Mouse (Mus musculus): Measurements from ENCODE around the gene Gp1ba. TPM values are rescaled to one million over a fixed set of nuclear protein-coding genes. Genes with fewer than 3 reads are reported as not detected.

Gene Gp1ba
- not detected in 2 replicates for polyA plus RNA-seq (2012; rRNA removed)

DNA sequence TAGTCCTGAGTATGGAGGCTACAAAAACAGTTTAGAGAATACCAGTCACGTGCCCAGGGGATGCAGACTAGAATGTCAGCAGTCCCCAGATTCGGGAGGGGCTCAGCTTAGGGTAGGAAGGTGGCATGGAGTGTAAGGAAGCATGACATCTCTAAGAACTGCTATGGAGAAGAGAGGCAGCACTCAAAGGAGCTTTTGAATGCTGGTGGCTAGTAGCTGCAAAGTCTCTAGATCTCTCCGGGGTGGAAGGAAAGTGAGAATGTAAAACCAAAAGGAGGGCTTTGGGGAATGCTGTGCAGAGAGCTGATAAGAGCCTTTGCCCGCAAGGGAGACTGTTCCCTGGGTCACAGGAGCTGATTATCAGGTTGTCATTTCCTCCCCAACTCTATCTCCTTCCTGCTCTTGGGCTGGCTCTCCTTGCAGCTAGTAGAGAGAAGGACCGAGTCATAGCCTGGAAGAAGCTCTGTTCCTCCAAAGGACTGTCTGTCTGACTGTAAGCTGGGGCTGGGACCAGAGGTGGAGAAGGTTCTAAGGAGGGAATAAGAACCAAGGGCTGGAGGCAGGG is at the start of gene Gp1ba:
Gp1ba (plus strand) TSS at position 409 of the 565 bp plus-strand sequence.

DNA sequence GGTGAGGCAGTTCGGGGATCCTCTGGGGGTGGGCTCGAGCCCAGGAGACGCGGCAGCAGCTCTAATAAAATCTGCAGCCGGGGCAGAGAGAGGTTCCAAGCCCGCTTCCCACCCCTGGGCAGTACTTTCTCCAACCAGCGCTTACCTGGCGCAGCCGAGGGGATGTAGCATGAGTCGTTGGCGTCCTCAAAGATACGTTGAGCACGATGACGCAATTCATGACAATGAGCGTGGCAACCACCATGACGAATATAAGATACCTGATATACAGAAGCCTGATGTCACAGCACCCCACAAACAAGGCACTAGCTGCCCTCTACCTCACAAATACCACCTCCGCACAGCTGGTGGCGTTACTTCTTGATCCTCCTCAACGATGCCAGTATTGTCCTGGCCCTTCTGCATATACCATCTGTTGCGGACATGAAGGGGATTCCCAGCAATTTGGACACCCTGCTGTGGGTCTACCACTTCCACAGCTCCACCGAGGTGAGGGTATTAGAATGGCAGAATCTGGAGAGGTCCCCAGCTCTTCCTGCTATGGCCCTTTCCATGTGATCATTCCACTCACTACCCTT is 23.3 kb upstream of the Gp1ba start, which contains the start of gene 4930544D05Rik:
4930544D05Rik (plus strand) TSS at position 333 of the 578 bp plus-strand sequence.

GRCm38 (mm10) chr11:70619101-70619500 is 19.8 kb upstream of the Gp1ba start, which contains the start of gene Chrne:
TSS of gene Chrne (minus strand) at chr11:70619216.

DNA sequence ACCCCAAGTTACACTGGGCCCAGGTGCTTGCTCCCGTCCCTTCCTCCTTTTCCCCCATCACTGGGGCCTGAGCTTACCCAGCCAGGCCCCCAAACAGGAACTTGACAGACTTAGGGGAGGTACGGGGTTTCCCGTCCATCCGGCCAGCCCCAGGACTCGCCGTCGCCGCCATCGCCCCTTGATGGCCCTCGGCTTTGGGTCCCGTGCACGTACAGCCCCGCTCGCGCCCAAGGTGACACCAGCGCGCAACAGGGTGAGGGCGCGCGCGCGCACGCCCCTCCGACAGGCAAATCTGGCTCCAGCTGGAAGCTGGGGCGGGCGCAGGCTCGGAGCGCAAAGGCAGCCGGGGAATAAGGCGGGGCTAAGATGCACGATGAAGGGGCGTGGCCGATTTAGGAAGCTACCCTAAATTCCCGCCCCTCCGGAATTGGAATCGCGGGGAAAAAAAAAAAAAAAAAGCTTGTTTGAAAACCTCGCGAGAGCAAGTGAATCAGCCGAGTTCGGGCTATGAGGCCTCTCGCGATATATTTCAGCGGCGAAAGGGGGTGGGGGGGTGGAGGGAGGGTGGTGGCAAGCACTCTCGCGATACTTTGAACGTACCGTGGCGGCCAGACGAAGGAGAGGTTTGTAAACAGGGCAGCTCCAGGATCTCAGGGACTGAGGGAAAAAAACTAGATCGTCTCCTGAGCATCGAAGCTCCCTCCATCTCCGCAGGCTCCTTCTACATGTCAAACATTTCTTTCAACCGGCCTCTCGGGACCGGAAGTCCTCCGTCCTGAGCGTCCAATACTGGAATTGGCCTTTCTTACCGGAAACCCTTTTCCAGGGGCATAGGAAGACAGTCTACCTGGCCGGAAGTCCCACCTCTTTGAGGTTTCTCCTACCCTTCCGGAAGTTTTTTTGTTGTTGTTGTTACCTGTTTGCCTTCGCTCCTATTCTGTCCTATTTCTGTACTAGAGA is 8.0 kb downstream of the Gp1ba start, which contains the start of the genes Rnf167 and Slc25a11:
Rnf167 (plus strand) TSS at position 545 of the 960 bp plus-strand sequence.
Slc25a11 (minus strand) TSS at position 789 of the 960 bp plus-strand sequence.

GRCm38 (mm10) chr11:70654198-70654922 is 15.4 kb downstream of the Gp1ba start, which contains the start of gene Pfn1:
TSS of gene Pfn1 (minus strand) at chr11:70654644.

DNA sequence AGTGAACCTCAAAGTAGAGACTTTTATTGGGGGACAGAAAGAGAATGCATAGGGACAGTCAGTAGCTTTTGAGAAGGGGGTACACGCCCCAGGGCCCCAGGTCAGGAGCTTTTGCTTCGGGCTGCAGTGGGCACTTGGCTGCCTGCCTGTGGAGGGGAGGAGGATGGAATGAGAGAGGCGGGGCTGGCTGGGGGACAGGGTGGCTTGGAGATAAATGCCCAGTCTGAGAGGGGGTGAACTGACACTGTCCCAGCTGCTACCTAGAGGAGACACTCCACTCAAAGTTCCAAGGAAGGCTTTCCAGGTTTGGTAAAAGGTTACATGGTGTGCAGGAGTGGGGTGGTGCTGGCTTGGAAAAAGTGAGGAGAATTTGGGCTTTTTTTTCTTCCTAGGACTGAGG is 18.0 kb downstream of the Gp1ba start, which contains the start of gene Eno3:
Eno3 (plus strand) TSS at position 239 of the 400 bp plus-strand sequence.

DNA sequence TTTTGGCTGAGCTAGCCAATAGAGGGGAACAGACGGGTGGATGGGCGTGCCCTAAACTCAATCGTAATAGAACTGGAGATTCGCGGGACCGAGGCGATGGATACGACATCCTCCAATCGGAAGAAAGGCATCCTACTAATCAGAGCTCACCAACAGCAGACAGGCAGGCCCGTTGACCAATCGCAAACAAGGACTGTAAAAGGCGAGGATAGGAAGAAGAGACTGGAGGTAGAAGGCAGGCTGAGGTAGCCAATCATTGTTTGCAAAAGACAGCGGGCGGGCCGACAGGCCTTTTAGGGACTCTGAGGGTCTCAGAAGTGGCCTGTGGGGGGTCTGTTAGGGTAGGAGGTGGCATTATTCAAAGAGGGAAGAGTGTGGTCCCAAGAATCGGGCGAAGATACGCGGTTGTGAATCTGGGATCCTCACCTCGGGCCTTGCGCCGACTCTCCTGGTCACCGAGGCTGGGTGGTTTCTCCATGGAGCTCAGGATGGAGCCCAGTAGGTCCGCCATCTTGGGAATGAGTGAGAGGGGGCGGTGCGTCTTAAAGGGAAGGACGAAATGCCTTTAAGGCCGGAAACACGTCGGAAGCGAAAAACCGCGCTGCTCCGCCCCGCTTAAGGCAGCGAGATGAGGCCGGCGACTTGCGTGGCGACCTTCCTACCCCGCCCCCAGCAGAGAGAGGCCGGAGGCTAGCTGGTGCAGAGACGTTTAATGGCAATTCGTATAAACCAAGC is 30.0 kb downstream of the Gp1ba start, which contains the start of gene Spag7:
Spag7 (minus strand) TSS at position 646 of the 735 bp plus-strand sequence.

DNA sequence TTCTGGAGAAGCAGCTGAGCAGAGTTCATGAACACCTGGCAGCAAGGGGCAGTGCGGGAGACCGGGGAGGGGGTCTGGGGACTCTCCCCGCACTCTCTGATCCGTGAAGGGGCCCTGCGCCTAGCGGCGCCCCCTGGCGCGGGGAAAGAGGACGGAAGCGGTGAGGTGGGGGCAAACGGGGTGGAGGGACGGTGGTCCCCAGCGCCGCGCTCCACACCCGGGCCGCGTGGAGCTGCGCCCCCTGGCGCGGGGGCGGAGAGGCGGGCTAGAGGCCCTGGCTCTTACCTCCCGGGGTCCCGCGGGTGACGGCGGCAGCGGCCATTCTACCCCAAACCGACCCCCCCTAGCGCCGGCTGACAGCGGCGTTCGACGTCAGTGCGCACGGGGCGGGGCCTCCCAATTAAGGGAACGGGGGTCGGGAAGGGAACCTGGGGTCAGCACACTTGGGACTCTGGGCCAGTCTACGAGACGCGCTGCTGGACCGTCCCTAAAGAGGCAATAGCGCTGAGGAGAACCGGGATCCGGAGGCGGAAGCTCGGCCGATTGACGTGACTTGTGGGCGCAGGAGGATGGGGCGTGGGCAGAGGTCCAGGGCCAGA is 48.8 kb downstream of the Gp1ba start, which contains the start of gene Camta2:
Camta2 (minus strand) TSS at position 505 of the 599 bp plus-strand sequence.

Other genes starting within 250 kb of the Gp1ba start
- 13.3 and 14.7 TPM in 2 replicates for gene Pelp1, start 229.1 kb upstream of the Gp1ba start, polyA plus RNA-seq (2012; rRNA removed)
- 22.9 and 26.3 TPM in 2 replicates for gene Arrb2, start 206.5 kb upstream of the Gp1ba start, polyA plus RNA-seq (2012; rRNA removed)
- 18.3 TPM in 2 replicates for gene Med11, start 187.2 kb upstream of the Gp1ba start, polyA plus RNA-seq (2012; rRNA removed)
- gene Zmynd15, start 179.7 kb upstream of the Gp1ba start, polyA plus RNA-seq (2012; rRNA removed) = 4.1 and 4.6 TPM in 2 replicates
- gene Cxcl16, start 179.1 kb upstream of the Gp1ba start, polyA plus RNA-seq (2012; rRNA removed) = 21.9 and 24.0 TPM in 2 replicates
- gene Tm4sf5, start 133.9 kb upstream of the Gp1ba start, polyA plus RNA-seq (2012; rRNA removed) = 2.4 and 3.2 TPM in 2 replicates
- gene Vmo1, start 124.5 kb upstream of the Gp1ba start, polyA plus RNA-seq (2012; rRNA removed) = not detected in 2 replicates
- gene Gltpd2, start 119.9 kb upstream of the Gp1ba start, polyA plus RNA-seq (2012; rRNA removed) = 0.16 TPM in 1 of 2 replicates, not detected in the other
- gene Psmb6, start 113.8 kb upstream of the Gp1ba start, polyA plus RNA-seq (2012; rRNA removed) = 192 and 239 TPM in 2 replicates
- not detected in 2 replicates for gene Gm40193, start 106.2 kb upstream of the Gp1ba start, polyA plus RNA-seq (2012; rRNA removed)
- gene Pld2, start 99.1 kb upstream of the Gp1ba start, polyA plus RNA-seq (2012; rRNA removed) = 9.8 and 10.3 TPM in 2 replicates
- gene Mink1, start 76.2 kb upstream of the Gp1ba start, polyA plus RNA-seq (2012; rRNA removed) = 104 and 119 TPM in 2 replicates
- gene 4930544D05Rik, start 23.3 kb upstream of the Gp1ba start, polyA plus RNA-seq (2012; rRNA removed) = not detected in 2 replicates
- 0.21 TPM in 1 of 2 replicates, not detected in the other for gene Chrne, start 19.9 kb upstream of the Gp1ba start, polyA plus RNA-seq (2012; rRNA removed)
- 81.7 and 112 TPM in 2 replicates for gene Rnf167, start 8.1 kb downstream of the Gp1ba start, polyA plus RNA-seq (2012; rRNA removed)
- gene Slc25a11, start 8.4 kb downstream of the Gp1ba start, polyA plus RNA-seq (2012; rRNA removed) = 129 and 132 TPM in 2 replicates
- 2,946 and 3,327 TPM in 2 replicates for gene Pfn1, start 15.5 kb downstream of the Gp1ba start, polyA plus RNA-seq (2012; rRNA removed)
- gene Eno3, start 18.1 kb downstream of the Gp1ba start, polyA plus RNA-seq (2012; rRNA removed) = 120 and 156 TPM in 2 replicates
- gene Spag7, start 30.3 kb downstream of the Gp1ba start, polyA plus RNA-seq (2012; rRNA removed) = 17.9 and 21.9 TPM in 2 replicates
- gene Camta2, start 49.0 kb downstream of the Gp1ba start, polyA plus RNA-seq (2012; rRNA removed) = 64.7 TPM in 2 replicates
- 1.1 TPM in 2 replicates for gene Inca1, start 61.0 kb downstream of the Gp1ba start, polyA plus RNA-seq (2012; rRNA removed)
- gene Kif1c, start 61.4 kb downstream of the Gp1ba start, polyA plus RNA-seq (2012; rRNA removed) = 112 and 117 TPM in 2 replicates
- 1.1 and 1.3 TPM in 2 replicates for gene Zfp3, start 125.1 kb downstream of the Gp1ba start, polyA plus RNA-seq (2012; rRNA removed)
- gene Scimp, start 173.5 kb downstream of the Gp1ba start, polyA plus RNA-seq (2012; rRNA removed) = 0.63 and 0.94 TPM in 2 replicates
- 1.8 and 2.0 TPM in 2 replicates for gene Rabep1, start 205.7 kb downstream of the Gp1ba start, polyA plus RNA-seq (2012; rRNA removed)

All from colon, adult 2 months (tissue).